Mouse (Mus musculus): ENCODE measurements around the gene Tspan17.

The Tspan17 gene

GRCm38 (mm10) chr13:54806434-54806976 lies 17.3 kb downstream of the Tspan17 start:
- DNase-seq (ENCODE audit: low spot score) = no peak

DNA sequence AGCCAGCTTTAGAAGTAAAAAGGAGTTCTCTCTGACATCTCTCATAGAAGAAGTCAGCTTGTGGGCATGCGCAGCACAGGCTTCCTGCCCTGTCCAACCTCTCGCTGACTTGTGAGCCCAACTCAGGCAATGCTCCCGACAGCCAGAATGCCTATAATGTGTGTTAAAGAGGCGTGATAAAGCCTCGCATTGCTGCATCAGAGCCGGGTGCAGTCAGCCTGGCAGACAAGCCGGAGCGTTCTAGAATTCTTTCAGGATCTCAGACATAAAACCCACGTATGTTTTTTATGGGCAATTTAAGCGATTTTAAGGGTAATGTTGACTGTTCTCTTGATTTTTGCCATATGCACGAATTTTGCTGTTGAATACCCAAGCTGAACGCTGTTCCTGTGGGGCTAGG lies 18.9 kb downstream of the Tspan17 start:
- DNase-seq (ENCODE audit: low spot score) = no peak

GRCm38 (mm10) chr13:54811476-54811875 lies 22.3 kb downstream of the Tspan17 start:
- DNase-seq (ENCODE audit: low spot score) = no peak

GRCm38 (mm10) chr13:54813381-54813780 lies 24.2 kb downstream of the Tspan17 start:
- no peak for DNase-seq (ENCODE audit: low spot score)

- DNase-seq (ENCODE audit: low spot score) = no peak
These were observed 29.4 kb downstream of the Tspan17 start for GRCm38 (mm10) chr13:54818399-54819254.

DNA sequence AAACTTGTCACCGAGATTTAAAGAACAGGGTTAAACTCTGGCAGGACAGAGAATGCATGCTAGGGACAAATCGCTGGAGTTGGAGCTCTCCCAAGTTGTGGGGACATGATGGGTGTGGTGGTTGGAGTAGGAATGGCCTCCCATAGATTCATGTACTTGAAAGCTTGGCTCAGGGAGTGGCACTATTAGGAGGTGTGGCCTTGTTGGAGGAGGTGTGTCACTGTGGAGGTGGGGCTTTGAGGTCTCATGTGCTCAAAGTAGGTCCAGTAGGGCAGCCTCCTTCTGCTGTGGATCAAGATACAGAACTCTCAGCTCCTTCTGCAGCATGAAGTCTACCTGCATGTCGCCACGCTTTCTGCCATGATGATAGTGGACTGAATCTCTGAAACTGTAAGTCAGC lies 31.9 kb downstream of the Tspan17 start:
- DNase-seq (ENCODE audit: low spot score) = no peak

DNA sequence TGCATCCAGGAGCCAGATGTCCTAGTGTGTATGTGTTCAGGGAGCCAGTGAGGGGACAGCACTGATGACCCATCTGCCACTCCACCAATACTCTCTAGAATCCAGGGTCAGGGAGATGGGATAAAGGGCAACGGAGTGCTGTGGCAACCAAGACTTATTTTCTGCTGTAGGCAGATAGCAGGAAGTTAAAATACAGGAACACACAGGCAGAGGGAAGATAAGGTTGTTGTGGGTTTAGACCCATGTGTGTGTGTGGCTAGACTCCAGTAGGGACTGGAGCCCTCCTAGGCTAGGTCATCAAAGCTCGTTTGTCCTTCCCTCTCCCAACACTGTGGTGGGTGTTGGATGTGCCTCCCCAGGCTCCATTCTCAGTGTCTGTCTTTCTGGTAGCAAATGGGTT lies 32.8 kb downstream of the Tspan17 start:
- DNase-seq (ENCODE audit: low spot score) = no peak

DNA sequence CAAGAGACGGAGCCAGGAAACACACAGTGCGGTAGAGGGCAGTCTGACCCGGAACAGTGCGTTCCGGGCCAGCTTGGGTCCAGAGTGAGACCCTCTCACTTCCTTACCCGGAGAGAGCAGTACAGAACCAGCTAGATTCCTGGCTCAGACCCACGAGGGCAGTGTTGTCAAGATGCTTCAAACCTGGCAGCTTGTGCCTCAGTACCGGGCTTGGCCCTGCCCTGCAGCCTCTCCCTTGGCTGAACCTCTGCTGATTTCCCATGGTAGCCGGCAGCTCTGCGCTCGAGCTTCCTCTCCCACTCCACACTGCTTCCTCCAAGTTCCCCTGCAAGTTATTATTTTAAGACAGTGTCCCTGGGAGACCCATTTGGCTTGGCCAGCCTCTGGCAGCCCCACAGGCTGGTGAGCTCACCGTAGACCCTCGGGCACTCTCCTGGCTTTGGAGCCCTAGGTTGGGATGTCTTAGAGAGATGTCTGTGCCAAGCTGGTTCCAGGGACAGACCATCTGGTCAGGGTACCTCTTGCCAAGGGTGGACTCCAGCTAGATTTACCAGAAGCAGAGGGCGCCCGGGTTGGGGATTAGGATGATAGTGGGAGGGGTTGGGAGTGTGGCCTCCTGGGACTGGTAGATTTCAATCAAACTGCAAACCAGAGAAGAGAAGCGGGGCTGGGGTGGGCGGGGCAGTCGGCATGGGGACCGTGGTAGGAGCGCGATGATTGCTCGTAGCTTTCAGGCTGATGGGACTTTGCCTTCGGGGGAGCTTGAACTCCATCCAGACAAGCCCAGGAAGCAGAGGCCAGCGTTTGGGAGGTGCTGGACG lies 35.1 kb downstream of the Tspan17 start:
- DNase-seq (ENCODE audit: low spot score) = no peak

- no peak for DNase-seq (ENCODE audit: low spot score)
These were observed 38.8 kb downstream of the Tspan17 start for GRCm38 (mm10) chr13:54827992-54828391.

DNA sequence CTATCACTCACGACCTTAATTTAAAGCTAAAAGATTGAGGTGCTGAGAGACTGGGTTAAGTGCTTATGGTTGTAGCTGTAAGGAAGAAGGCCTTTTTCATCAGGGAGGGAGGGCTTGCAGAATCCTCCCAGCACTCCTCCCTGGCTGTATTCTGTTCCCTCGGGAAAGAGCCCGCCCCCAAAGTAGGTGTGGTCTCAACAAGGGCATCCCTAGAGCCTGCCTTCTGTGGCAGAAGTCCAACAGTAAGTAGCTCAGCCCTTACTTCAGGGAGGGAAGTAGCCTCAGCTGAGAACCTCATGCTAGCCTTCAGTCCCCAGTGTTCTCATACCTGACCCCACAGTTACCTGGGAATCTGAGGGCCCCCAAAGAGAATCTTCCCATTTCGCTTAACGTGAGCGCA lies 39.3 kb downstream of the Tspan17 start:
- DNase-seq (ENCODE audit: low spot score) = no peak

DNA sequence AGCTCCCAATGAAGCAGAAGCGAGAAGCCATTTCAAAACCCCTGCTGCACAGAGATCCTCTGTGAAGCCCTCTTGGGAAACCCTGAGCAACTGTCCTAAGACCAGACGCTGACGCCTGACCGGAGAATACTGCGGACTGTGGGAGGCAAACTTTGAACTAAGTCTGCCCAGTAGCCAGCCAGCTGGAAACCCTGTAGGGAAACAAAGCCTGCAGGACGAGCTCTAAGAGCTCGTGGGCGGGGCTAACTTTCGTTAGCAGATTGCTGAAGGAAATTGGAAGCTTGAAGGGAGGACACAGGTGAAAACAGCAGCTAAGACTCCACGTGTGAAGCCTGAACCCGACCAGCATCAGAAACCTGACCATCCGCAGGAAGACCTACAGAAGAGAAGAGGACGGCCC lies 40.3 kb downstream of the Tspan17 start:
- DNase-seq (ENCODE audit: low spot score) = no peak

DNA sequence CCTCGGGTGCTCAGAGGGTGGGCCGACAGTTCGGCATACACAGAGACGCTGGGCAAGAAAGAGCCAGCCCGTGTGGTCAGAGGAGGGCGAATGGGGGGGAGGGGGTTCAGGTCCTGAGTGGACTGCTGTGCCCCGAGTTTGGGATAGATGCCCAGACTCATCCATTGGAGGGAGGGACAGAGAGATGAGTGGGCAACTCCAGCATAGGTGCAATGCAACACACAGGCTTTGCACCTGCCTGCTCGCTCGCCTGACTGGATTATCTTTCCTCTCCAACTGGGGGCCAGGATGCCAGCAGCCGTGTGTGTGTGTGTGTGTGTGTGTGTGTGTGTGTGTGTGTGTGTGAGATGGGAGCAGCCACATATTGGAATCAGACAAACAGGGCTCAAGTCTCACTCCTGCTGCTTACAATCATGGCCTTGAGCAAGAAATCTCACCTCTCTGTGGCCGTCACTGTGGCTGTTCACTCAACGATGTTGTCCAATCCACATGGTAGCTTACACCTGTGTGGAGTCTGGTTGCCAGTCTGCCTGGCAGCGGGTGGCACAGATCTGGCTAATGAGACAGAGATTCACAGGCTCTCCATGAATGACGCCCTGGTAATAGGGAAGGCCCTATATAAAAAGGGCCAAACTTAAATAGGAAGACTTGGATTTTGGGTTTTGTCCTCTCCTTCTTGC lies 47.3 kb downstream of the Tspan17 start:
- DNase-seq (ENCODE audit: low spot score) = no peak

DNA sequence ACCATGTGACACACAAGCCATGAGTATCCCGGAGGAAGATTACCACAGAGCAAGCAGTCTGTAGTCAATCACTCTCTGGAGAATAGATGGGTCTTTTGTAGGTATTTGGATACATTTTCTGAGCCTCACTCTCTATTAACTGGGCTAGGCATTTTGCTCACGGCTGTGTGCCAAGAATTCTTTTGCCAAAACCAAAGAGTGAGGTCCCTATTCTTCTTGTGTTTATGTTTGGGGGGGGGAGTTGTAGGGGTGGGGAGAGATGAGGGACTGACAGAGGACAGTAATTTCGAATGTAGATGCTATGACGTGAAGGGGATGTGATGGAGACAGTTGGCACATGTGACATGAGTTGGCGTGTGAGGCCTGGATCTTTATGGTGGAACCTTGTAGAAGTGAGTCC lies 47.9 kb downstream of the Tspan17 start:
- no peak for DNase-seq (ENCODE audit: low spot score)

GRCm38 (mm10) chr13:54837471-54837889 lies 48.3 kb downstream of the Tspan17 start:
- DNase-seq (ENCODE audit: low spot score) = peak; percentile 63

DNA sequence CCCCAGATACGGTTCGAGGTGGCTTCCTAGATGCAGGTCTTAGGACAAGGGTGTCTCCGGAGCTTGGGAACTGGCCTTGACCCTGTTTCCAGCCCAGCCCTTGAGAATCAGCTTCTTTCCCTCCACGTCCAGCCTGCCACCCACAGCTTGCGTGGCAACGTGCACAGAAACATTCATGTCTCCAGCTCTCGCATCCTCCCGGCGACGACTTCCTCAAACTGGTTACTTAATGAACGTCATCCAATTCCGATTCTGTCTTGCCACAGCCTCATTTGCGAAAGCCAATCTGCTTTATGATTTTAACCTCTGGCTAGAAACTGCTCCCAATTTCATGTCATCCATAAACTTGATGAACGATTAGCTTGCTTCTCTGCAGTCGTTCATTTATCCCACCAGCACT lies 49.4 kb downstream of the Tspan17 start:
- no peak for DNase-seq (ENCODE audit: low spot score)

DNA sequence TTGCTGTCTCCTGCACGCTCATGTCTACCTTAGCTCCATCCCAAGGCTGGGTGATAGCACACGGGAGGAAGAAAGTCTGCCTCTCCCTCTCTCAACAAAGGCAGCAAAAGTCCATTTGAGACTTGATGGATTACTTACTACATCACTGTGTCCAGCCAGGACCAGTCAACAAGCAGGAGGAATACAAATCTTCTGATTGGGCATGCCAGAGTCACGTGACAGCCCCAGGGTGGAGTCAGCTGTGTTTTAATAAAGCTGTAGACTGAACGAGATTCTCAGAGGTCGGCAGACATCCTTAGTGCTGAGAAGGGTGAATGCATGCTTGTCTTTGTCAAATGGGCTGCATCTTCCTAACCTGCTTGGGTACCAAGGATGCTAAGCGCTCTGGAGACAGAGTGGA lies 50.0 kb downstream of the Tspan17 start:
- no peak for DNase-seq (ENCODE audit: low spot score)

GRCm38 (mm10) chr13:54844579-54844978 lies 55.4 kb downstream of the Tspan17 start:
- DNase-seq (ENCODE audit: low spot score) = no peak

Measured in layer of hippocampus, adult 11-12 months (tissue).